Mouse (Mus musculus): ENCODE data around the gene Proca1.
"Not testable (repeated sequence)": the region's sequence is repeated elsewhere in the genome, so short reads cannot be mapped to it uniquely, and the experiment has no call there.

Gene Proca1

GRCm38 (mm10) chr11:78182450-78182849 lies 10.7 kb upstream of the Proca1 start:
- DNase-seq (ENCODE audit: low read depth): peak; percentile 34

GRCm38 (mm10) chr11:78182961-78183844 lies 10.0 kb upstream of the Proca1 start, which contains the start of gene Rpl23a:
Rpl23a (minus strand) TSS chr11:78183584.
- DNase-seq (ENCODE audit: low read depth): peak; percentile 99

GRCm38 (mm10) chr11:78183884-78184514 lies 9.2 kb upstream of the Proca1 start:
- DNase-seq (ENCODE audit: low read depth): no peak

GRCm38 (mm10) chr11:78184702-78185101 lies 8.5 kb upstream of the Proca1 start:
- not testable (repeated sequence) for DNase-seq (ENCODE audit: low read depth)

GRCm38 (mm10) chr11:78188331-78189233 lies 4.6 kb upstream of the Proca1 start, which contains the start of gene Rab34:
Rab34 (plus strand) TSS chr11:78188430.
- DNase-seq (ENCODE audit: low read depth): no peak

- DNase-seq (ENCODE audit: low read depth): no peak
These were observed 3.8 kb upstream of the Proca1 start for GRCm38 (mm10) chr11:78189234-78190040.

GRCm38 (mm10) chr11:78190041-78190440 lies 3.2 kb upstream of the Proca1 start:
- no peak for DNase-seq (ENCODE audit: low read depth)

- no peak for DNase-seq (ENCODE audit: low read depth)
These were observed 1.4 kb downstream of the Proca1 start for GRCm38 (mm10) chr11:78194411-78195100.

GRCm38 (mm10) chr11:78195101-78195863 lies 2.1 kb downstream of the Proca1 start:
- DNase-seq (ENCODE audit: low read depth): no peak

- DNase-seq (ENCODE audit: low read depth): no peak
These were observed 9.2 kb downstream of the Proca1 start for GRCm38 (mm10) chr11:78202372-78202771.

- no peak for DNase-seq (ENCODE audit: low read depth)
These were observed 11.1 kb downstream of the Proca1 start for GRCm38 (mm10) chr11:78204287-78204686.

- no peak for DNase-seq (ENCODE audit: low read depth)
These were observed 12.4 kb downstream of the Proca1 start for GRCm38 (mm10) chr11:78205361-78206206.

GRCm38 (mm10) chr11:78207190-78207589 lies 14.0 kb downstream of the Proca1 start:
- no peak for DNase-seq (ENCODE audit: low read depth)

- DNase-seq (ENCODE audit: low read depth): no peak
These were observed 16.7 kb downstream of the Proca1 start for GRCm38 (mm10) chr11:78209886-78210285.

GRCm38 (mm10) chr11:78210615-78211014 lies 17.4 kb downstream of the Proca1 start:
- DNase-seq (ENCODE audit: low read depth): no peak

GRCm38 (mm10) chr11:78211513-78211912 lies 18.3 kb downstream of the Proca1 start:
- no peak for DNase-seq (ENCODE audit: low read depth)

- peak; percentile 92 for DNase-seq (ENCODE audit: low read depth)
These were observed 20.1 kb downstream of the Proca1 start for GRCm38 (mm10) chr11:78213086-78213817.

- peak; percentile 22 for DNase-seq (ENCODE audit: low read depth)
These were observed 22.6 kb downstream of the Proca1 start for GRCm38 (mm10) chr11:78215709-78216317.

All from 416B (cell line).